Mouse (Mus musculus) kidney, adult 2 months (tissue): Measurements from ENCODE around the gene Uvrag. TPM values are rescaled to one million over a fixed set of nuclear protein-coding genes. Genes with fewer than 3 reads are reported as not detected.

Source experiments
- DNase-seq: peaks from one replicate; pipeline ENCODE4 v3.0.0; 2021
- H3K27ac ChIP-seq: fragments of 200-500 bp; 2 replicates; pipeline ENCODE4 v1.5.1; 2012; ENCODE audit warnings: low read depth, low read length, control low read depth, inconsistent platforms; ENCODE audit not compliant: insufficient read depth
- H3K27me3 ChIP-seq: fragments of 200-500 bp; replicated peaks from 2 replicates; pipeline ENCODE4 v1.6.1; 2012; ENCODE audit warnings: mild to moderate bottlenecking, moderate library complexity, low read length, inconsistent platforms; ENCODE audit not compliant: control insufficient read depth, insufficient read depth
- H3K36me3 ChIP-seq: fragments of 200-500 bp; 2 replicates; pipeline ENCODE4 v1.6.1; 2012; ENCODE audit warnings: mild to moderate bottlenecking, moderate library complexity, low read length, inconsistent platforms; ENCODE audit not compliant: control insufficient read depth, insufficient read depth
- H3K4me1 ChIP-seq: fragments of 200-500 bp; 2 replicates; pipeline ENCODE4 v1.6.1; 2011; ENCODE audit warnings: low read length; ENCODE audit not compliant: control insufficient read depth, insufficient read depth
- H3K4me3 ChIP-seq: fragments of 200-500 bp; 2 replicates; pipeline ENCODE4 v1.5.1; 2011; ENCODE audit warnings: mild to moderate bottlenecking, low read depth, low read length, control low read depth; ENCODE audit not compliant: insufficient read depth
- CTCF ChIP-seq: fragments of 200-500 bp; conservative IDR thresholded peaks from 2 replicates; pipeline ENCODE4 v1.5.1; 2011; ENCODE audit warnings: low read depth, mild to moderate bottlenecking, control low read depth, low read length, moderate library complexity, mixed read lengths; ENCODE audit not compliant: insufficient read depth, insufficient read length
- POLR2A ChIP-seq: fragments of 200-500 bp; IDR thresholded peaks from one replicate; pipeline ENCODE4 v1.6.1; 2011; ENCODE audit warnings: low read depth, low read length, control low read depth
- WGBS: fragments of 180-500 bp; shearing (Covaris S2); methylation state at CpG from one replicate; pipeline ENCODE4 v1.1.7; 2018; 5-methylcytosine and 5-hydroxymethylcytosine counted together
- polyA plus RNA-seq: library from polyadenylated mRNA; depleted of rRNA; stranded (reverse); fragments of >200 nt; gene quantifications from 2 replicates; pipeline ENCODE4 v1.2.3, GENCODE M21; 2012; rRNA removed

Uvrag gene
- polyA plus RNA-seq, 1 experiment = 8.0 TPM

GRCm38 (mm10) chr7:98838729-98839141 is 302.2 kb downstream of the Uvrag start:
- peak overlapping the region; percentile 39 for H3K4me3 ChIP-seq
- peak; percentile 45 for DNase-seq
- TF ChIP-seq CTCF = no peak; the same call in 1 of the 2 replicates
- TF ChIP-seq POLR2A = no peak
- 0 out of 2 replicates have a peak, but pooled peaks cover 2% of the 10 kb centered on the region for H3K27me3 ChIP-seq
- WGBS = 1% methylated on average over 48 of the region's 48 CpGs
- H3K27ac ChIP-seq = no peak overlapping the region
- no peaks in the 10 kb centered on the region for H3K36me3 ChIP-seq
- H3K4me1 ChIP-seq = no peaks in the 10 kb centered on the region; the same call in 1 of the 2 replicates

- Histone ChIP-seq H3K27me3 (0 out of 2 replicates have a peak, but pooled peaks cover 2% of the 10 kb centered on the region), H3K4me1 (no peaks in the 10 kb centered on the region; the same call in 1 of the 2 replicates), H3K36me3 (no peaks in the 10 kb centered on the region), H3K27ac (no peak overlapping the region), H3K4me3 (no peak overlapping the region)
- TF ChIP-seq CTCF (peak; percentile 71), POLR2A (no peak)
- peak; percentile 86 for DNase-seq
- 3% methylated on average over 17 of the region's 17 CpGs for WGBS
These were observed 303.0 kb downstream of the Uvrag start for GRCm38 (mm10) chr7:98837901-98838300.

GRCm38 (mm10) chr7:98836646-98837045 is 304.3 kb downstream of the Uvrag start:
- 6% methylated on average over 23 of the region's 23 CpGs for WGBS
- TF ChIP-seq POLR2A = no peak
- peak; percentile 53 for TF ChIP-seq CTCF
- H3K27ac ChIP-seq = no peak overlapping the region

DNA sequence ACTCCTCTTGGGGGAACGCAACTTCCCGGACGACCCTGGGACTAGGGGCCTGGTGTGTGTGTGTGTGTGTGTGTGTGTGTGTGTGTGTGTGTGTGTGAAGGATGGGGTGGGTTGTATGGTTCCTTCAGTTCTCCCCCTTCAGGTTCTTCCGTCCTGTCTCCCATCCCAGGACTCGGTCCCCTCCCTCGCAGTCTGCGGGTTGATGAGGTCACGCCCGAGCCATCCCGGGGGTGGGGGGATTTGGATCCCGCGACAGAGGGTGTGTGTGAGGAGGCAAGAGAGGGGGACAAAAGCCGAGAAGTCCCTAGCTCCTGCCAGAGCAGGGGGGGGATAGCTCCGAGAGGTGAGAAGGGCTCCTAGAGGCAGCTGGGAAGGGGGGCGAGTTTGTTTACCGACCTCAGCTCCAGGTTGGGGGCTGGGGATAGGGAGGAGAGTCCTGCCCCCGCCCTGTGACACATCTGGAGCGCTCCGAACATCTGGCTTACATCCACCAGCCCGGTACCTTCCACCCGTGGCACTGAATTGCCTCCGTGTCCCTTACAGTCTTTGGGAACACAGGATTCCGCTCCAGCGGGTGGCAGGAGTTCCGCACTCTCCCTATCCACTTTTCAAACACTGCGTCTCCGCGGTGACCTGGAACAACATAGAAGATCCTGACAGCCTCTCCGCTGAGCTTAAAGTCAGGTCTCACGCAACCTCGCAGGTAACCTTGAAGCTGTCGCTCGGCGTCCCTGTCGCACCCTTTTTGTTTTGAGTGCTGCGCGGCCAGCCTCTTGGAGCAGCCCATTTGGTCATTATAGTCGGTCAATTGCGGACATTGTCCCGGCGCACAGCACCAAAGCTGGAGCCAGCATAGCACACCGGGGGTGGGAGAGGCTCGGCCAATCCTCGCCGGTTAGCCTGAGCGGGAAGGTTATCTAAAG is 305.2 kb downstream of the Uvrag start:
- Histone ChIP-seq H3K36me3 (no peaks in the 10 kb centered on the region), H3K27ac (no peak overlapping the region), H3K27me3 (0 out of 2 replicates have a peak, but pooled peaks cover 2% of the 10 kb centered on the region), H3K4me1 (no peaks in the 10 kb centered on the region; the same call in 1 of the 2 replicates), H3K4me3 (peak overlapping the region; percentile 28)
- DNase-seq = peak; percentile 20
- 2% methylated on average over 46 of the region's 46 CpGs for WGBS
- no peak for TF ChIP-seq CTCF
- no peak for TF ChIP-seq POLR2A

More at GRCm38 (mm10) chr7:98836646-98837045, 304.3 kb downstream of the Uvrag start:
- Histone ChIP-seq H3K36me3 (no peaks in the 10 kb centered on the region), H3K27me3 (0 out of 2 replicates have a peak, but pooled peaks cover 2% of the 10 kb centered on the region), H3K4me1 (no peaks in the 10 kb centered on the region; the same call in 1 of the 2 replicates), H3K4me3 (no peak overlapping the region)
- peak; percentile 54 for DNase-seq

Other genes starting within 250 kb of the Uvrag start
- gene Dgat2, start 41.6 kb upstream of the Uvrag start, polyA plus RNA-seq = 286 and 363 TPM in 2 replicates
- gene Mogat2, start 97.5 kb upstream of the Uvrag start, polyA plus RNA-seq = 29.6 and 29.7 TPM in 2 replicates
- gene Map6, start 126.3 kb upstream of the Uvrag start, polyA plus RNA-seq = 1.8 and 2.4 TPM in 2 replicates
- 127 and 150 TPM in 2 replicates for gene Serpinh1, start 212.1 kb upstream of the Uvrag start, polyA plus RNA-seq
- 10.4 and 11.5 TPM in 2 replicates for gene Gdpd5, start 240.3 kb upstream of the Uvrag start, polyA plus RNA-seq